Mouse (Mus musculus) retina, embryonic 14.5 days (tissue): ENCODE data around the gene Rab11fip3.

Source experiments
- DNase-seq: peaks from one replicate; pipeline ENCODE4 v3.0.0-alpha.2; 2015; ENCODE audit warnings: low spot score

Gene Rab11fip3

GRCm38 (mm10) chr17:26087059-26087564 lies 17.8 kb upstream of the Rab11fip3 start:
- DNase-seq = no peak

DNA sequence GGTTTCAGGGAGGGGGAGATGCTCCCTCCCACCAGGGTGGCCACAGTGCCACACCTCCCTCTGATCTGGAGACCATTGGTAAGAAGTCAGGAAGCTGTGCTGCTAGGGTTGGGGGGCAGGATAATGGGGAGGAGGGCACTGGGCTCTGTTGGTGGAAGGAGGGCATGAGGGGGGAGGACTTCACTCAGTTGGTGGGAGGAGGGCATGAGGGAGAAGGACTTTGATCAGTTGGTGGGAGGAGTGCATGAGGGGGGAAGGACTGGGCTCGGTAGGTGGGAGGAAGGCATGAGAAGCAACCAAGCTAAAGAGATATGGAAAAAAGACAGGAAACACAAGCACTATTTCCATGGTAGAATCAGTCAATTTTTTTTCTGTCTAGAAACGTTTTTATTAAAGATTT lies 11.5 kb upstream of the Rab11fip3 start:
- DNase-seq = no peak

GRCm38 (mm10) chr17:26078851-26079250 lies 9.5 kb upstream of the Rab11fip3 start:
- DNase-seq = no peak

GRCm38 (mm10) chr17:26075246-26075645 lies 5.9 kb upstream of the Rab11fip3 start:
- DNase-seq = no peak

DNA sequence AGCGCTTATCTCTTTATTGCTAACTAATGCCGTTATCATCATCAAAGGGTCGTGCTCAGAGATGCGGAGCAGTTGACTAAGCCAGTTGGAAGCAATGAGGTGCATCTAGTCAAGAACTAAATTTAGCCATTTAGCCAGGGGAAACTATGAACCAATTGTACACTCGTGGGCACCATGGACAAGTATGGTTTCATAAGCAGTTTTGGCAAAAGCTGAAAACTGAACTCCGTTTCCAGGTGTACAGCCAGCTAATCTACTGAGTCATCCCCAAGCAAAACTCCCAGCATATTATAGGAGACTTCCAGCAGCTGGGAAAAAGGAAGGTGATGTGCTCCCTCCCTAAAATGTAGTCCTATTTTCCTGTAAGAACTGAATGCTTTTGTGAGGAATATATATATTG lies 781 bp upstream of the Rab11fip3 start:
- DNase-seq = no peak

GRCm38 (mm10) chr17:26068024-26068830 lies 1.1 kb downstream of the Rab11fip3 start:
- DNase-seq = peak; percentile 35

DNA sequence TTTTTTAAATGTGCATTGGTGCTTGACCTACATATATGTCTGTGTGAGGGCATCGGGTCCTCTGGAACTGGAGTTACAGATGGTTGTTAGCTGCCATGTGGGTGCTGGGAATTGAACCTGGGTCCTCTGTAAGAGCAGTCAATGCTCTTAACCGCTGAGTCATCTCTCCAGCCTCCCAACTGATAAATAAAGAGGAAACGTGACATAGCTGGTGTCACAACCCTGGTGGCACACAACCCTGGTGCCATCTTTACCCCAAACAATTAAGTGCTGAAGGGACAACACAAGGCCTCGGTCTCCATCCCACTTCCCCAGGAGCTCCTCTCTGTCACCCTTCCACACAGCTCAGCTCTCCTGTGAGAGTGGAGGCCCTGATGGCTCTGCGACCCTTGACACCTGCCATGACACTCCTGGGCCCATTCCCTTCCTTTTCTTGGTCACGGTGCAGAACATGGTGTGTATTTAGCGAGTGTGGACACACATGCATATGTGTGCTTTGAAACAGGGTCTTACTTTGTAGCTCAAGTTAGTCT lies 2.8 kb downstream of the Rab11fip3 start:
- no peak for DNase-seq

GRCm38 (mm10) chr17:26064916-26065315 lies 4.4 kb downstream of the Rab11fip3 start:
- DNase-seq = no peak

- no peak for DNase-seq
These were observed 11.4 kb downstream of the Rab11fip3 start for GRCm38 (mm10) chr17:26057787-26058567.

GRCm38 (mm10) chr17:26057278-26057677 lies 12.1 kb downstream of the Rab11fip3 start:
- DNase-seq = no peak

DNA sequence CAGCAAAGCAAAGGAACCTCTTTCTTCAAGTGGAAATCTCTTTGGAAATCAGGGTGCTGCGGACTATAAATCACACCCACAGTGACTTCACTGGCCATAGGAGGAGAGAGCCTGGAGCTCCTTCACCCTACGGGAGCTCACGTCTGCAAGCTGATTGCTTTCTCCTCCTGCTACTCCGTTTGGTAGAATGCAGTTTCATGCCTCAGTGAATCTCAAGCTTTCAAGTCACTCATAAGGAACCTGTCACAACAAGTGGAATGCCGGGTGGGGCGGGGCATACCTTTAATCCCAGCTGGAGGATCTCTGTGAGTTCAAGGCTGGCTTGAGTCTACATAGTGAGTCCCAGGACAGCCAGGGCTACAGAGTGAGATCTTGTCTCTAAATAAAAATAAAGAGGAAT lies 14.2 kb downstream of the Rab11fip3 start:
- peak; percentile 18 for DNase-seq

DNA sequence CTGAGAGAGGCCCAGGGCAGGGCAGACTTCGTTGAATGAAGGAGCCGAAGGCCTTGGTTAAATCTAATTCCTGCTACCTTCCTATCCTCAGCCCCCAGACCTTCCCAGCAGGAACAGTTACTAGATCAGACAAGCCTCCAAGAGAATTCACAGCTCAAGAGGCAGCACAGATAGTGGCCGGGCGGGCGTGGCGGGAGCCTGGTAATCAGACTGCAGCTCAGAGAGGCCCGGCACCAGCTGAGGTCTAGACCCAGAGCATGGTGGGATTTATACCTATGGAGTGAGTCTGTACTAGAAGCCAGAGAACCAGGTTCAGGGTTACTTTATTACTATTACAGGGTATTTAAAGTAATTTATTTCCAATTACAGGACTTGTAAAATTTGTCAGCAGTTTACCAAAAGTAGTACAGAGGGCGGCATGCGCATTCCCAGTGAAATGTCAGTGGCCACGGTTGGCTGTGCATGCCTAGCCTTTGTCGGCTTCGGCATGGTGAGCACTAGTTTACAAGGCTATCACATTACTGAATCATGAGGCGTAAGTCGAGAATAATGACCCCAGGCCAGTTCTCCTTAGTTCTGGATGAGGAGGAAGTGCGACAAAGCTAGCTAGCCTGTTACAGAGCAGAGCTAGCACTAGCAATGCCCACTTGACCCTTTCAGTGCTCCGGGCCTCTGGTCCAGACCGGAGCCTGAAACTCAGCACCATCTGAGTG lies 15.1 kb downstream of the Rab11fip3 start:
- no peak for DNase-seq

DNA sequence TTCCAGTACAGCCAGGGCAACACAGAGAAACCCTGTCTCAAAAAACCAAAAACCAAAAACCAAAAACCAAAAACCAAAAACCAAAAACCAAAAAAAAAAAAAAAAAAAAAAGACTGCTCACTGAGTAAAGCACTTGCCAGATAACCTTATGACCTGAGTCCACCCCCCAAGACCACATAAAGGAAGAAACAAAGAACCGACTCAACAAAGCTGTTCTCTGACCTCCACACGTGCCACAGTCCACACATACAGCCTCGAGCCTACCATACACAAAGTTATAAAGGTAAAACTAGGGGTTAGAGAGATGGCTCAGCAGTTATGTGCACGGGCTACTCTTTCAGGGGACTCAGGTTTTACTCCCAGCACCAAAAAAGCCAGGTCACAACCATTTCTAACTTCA lies 16.6 kb downstream of the Rab11fip3 start:
- no peak for DNase-seq

DNA sequence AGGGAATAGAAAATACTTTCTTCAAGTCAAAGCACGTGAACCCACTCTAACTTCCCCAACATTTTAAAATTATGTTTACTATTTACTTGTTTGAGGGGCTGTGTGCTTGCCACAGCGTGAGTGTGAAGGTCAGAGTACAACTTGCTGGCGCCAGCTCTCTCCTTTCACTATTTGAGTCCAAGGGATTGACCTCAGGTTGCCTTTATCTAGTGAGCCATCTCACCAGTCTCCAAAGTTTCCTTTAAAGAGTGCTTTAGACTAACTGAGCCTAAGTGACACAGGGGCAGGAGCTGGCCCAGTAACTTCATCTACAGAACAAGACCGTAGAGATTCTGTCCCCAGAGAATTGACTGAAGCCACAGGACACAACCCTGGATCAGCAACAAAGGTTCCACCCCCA lies 17.3 kb downstream of the Rab11fip3 start:
- DNase-seq = no peak

- DNase-seq = no peak
These were observed 21.2 kb downstream of the Rab11fip3 start for GRCm38 (mm10) chr17:26048118-26048517.

DNA sequence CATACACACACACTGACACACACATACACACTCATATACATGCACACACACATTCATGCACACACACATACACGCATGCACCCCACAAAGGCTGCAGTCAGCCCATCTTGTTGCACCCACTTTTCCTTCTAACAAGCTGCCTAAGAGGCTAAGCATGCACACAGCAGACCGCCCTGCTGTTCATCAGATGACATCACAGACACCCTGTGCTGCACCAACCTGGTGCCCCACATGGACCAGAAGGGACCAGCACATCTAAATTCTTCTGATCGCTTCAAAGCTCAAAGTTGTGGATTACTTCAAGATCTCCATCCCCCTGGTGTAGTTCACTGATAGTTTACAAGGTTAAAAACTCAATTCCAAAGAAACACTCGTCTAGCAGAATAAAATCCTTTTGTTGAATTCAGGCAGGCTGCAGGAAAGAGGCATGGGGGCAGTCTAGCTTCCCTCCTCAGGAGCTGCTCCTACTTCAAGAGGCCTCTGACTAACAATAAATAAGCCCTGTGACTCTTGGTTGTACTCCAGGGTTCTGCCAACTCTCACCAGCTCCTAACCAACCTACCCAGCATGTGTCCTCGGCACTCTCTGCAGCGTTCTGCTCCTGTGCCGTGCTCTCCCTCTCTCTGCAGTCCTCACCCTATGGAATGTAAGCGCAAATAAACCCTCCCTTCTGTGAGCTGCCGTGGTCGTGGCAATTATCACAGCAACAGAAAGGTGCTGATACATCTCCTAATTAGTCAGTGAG lies 22.9 kb downstream of the Rab11fip3 start:
- DNase-seq = no peak

- no peak for DNase-seq
These were observed 24.1 kb downstream of the Rab11fip3 start for GRCm38 (mm10) chr17:26045285-26045684.

DNA sequence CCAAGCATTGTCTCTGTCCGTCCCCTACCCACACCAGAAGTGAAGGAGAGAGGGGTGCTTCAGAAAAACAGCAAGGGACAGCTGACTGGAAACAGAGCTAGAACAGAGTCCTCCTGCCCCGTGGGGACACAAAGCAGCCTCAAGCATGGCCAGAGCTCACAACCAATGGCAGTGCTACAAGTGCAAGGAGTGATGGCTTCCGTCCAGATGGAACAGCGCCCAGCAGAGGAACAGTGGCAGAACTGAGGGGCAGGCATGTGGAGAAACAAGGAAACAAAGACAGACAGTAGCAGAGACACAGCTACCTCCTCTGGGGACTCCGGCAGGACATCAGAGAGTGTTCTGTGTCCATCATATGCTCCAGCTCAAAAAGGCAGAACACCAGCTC lies 26.1 kb downstream of the Rab11fip3 start:
- no peak for DNase-seq

- no peak for DNase-seq
These were observed 26.6 kb downstream of the Rab11fip3 start for GRCm38 (mm10) chr17:26042599-26043248.

DNA sequence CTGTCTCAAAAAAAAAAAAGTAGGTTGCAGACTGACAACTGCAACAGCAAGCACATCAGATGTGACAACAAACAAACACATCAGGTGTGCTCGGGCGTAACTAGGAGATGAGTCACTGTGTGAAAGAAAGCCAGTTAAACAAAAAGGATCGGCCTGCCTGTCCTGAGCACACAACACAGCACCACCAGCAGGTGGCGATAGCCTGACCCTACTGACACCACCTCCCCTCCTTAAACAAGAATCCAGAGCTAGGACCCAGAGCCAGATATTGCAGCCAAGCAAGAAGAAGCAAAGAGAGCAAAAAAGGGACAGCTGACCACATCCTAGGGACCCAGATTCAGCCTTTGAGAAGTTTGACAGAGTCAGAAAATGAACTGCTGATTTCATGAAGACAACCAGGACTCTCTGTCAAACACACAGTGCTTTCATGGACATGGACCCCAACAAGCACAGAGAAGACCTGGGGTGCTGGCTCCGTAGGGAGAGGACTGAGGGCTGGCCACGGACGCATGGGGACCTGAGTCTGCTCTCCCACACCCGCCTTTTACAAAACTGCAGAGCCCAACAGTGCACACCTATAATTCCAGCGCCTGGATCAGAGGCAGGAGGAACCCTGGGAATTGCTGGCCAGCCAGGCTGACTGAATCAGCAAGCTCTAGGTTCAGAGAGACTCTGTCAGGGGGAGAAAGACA lies 28.1 kb downstream of the Rab11fip3 start:
- peak; percentile 83 for DNase-seq
